Mouse (Mus musculus): ENCODE data around the gene Wscd1. TPM values are rescaled to one million over a fixed set of nuclear protein-coding genes. Genes with fewer than 3 reads are reported as not detected.

The Wscd1 gene
- polyA plus RNA-seq, 1 experiment from 2014 or later, result 7.1 TPM

DNA sequence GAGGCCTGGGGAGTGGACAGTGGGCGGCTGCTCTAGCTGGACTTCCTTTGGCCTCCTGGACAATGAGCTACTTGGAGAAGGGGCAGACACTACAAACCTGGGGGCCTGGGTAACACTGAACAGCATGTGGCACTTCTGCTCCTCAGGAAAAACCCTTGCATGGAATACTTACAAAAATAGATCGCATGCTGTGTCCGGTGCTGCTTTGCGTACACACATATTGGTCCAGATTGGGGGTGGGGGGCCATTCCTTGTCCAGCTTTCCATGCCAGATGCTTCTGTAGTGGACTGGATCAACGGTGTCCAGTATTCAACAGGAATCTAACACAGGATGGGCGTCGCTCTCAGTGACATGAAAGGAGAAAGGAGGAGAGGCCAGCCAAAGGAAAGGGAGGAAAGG, 2.0 kb upstream of the Wscd1 start:
- Histone ChIP-seq H3K27ac (ENCODE audit: low read depth) (no peak overlapping the region; the same call in 1 of the 2 replicates), H3K4me2 (no peak overlapping the region), H3K4me1 (ENCODE audit: insufficient read depth) (no peaks in the 10 kb centered on the region), H3K9ac (no peak overlapping the region), H3K9me3 (ENCODE audit: low read depth, low read length) (no peaks in the 10 kb centered on the region), H3K36me3 (ENCODE audit: insufficient read depth) (no peaks in the 10 kb centered on the region), H3K27me3 (ENCODE audit: insufficient read depth, low read length) (peaks cover 31% of the 10 kb centered on the region), H3K4me3 (ENCODE audit: low read depth, low read length) (no peak overlapping the region)
- no peak for TF ChIP-seq CTCF (IDR thresholded peaks at IDR 0.05; ENCODE audit: low read depth)
- WGBS, result 72% methylated on average over 7 of the region's 7 CpGs
- ATAC-seq (ENCODE audit: insufficient read depth), result no peak
- peak; percentile 9 for DNase-seq

GRCm38 (mm10) chr11:71750534-71751173, 934 bp downstream of the Wscd1 start:
- peaks cover 34% of the 10 kb centered on the region for H3K27me3 ChIP-seq (ENCODE audit: insufficient read depth, low read length)
- peak; percentile 75; the same call in 1 of the 2 replicates for ATAC-seq (ENCODE audit: insufficient read depth)
- 2% methylated on average over 60 of the region's 60 CpGs for WGBS

DNA sequence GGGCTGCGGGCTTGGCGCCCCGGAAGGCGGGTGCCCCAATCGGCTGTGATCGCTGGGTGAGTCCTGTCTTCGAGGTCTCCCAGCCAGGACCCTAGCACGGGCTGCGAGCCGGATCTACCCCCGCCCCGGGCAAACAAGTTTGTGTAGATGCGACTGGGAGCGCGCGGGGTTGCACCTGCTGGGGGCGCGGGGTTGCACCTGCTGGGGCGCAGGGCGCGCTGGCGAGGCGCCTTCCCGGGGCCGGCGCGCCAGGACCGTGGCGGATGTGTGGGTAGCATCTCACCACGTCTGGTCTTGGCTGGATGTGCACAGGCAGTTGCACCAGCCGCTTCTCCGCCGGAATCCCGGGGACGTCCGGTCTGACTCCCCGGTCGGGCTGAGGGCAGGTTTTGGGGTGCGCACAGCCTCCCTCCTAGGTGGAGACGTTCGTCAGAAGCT, 1.5 kb downstream of the Wscd1 start:
- peak; percentile 39 for ATAC-seq (ENCODE audit: insufficient read depth)
- TF ChIP-seq CTCF (IDR thresholded peaks at IDR 0.05; ENCODE audit: low read depth), result no peak
- H3K9me3 ChIP-seq (ENCODE audit: low read depth, low read length), result no peaks in the 10 kb centered on the region

More at GRCm38 (mm10) chr11:71750534-71751173, 934 bp downstream of the Wscd1 start:
- H3K4me2 ChIP-seq, result peak overlapping the region; percentile 79
- peak overlapping the region; percentile 51 for H3K9ac ChIP-seq
- peak overlapping the region; percentile 49 for H3K4me3 ChIP-seq (ENCODE audit: low read depth, low read length)
- no peak overlapping the region for H3K27ac ChIP-seq (ENCODE audit: low read depth)
- DNase-seq, result peak; percentile 54
- no peaks in the 10 kb centered on the region for H3K36me3 ChIP-seq (ENCODE audit: insufficient read depth)
- no peaks in the 10 kb centered on the region for H3K9me3 ChIP-seq (ENCODE audit: low read depth, low read length)
- H3K4me1 ChIP-seq (ENCODE audit: insufficient read depth), result no peaks in the 10 kb centered on the region
- no peak for TF ChIP-seq CTCF (IDR thresholded peaks at IDR 0.05; ENCODE audit: low read depth)

DNA sequence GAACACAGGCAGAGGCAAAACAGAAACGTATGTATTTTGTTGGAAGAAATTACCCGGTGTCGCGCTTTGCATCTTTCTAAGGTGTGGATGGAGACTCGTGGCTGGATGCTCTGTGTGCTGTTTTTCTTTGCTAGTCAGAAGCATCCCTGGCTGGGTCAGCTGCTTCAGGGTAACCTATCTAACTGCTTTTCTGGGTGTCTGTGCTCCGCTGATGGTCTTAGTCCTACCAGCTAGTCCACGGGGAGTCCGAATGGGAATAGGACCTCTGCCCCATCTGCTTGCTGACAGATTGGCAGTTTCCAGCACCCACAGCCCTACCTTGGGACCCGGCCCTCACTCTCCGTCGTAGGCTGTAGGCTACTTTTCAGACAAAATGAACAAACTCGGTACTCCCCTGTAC, 2.0 kb downstream of the Wscd1 start:
- no peak for DNase-seq
- no peak for TF ChIP-seq CTCF (IDR thresholded peaks at IDR 0.05; ENCODE audit: low read depth)
- 0 out of 2 replicates have a peak overlapping the region, but pooled peaks have one; percentile 51 for H3K9ac ChIP-seq
- H3K27me3 ChIP-seq (ENCODE audit: insufficient read depth, low read length), result peaks cover 34% of the 10 kb centered on the region
- H3K4me1 ChIP-seq (ENCODE audit: insufficient read depth), result no peaks in the 10 kb centered on the region
- WGBS, result 37% methylated on average over 12 of the region's 12 CpGs
- ATAC-seq (ENCODE audit: insufficient read depth), result no peak
- peak overlapping the region; percentile 49 for H3K4me3 ChIP-seq (ENCODE audit: low read depth, low read length)
- H3K27ac ChIP-seq (ENCODE audit: low read depth), result no peak overlapping the region
- H3K4me2 ChIP-seq, result peak overlapping the region; percentile 79
- no peaks in the 10 kb centered on the region for H3K9me3 ChIP-seq (ENCODE audit: low read depth, low read length)
- H3K36me3 ChIP-seq (ENCODE audit: insufficient read depth), result no peaks in the 10 kb centered on the region

More for the DNA sequence above, 1.5 kb downstream of the Wscd1 start:
- H3K36me3 ChIP-seq (ENCODE audit: insufficient read depth), result no peaks in the 10 kb centered on the region
- 1% methylated on average over 41 of the region's 41 CpGs for WGBS
- no peak for DNase-seq
- H3K4me2 ChIP-seq, result peak overlapping the region; percentile 79
- H3K27ac ChIP-seq (ENCODE audit: low read depth), result no peak overlapping the region
- peak overlapping the region; percentile 51 for H3K9ac ChIP-seq
- peaks cover 34% of the 10 kb centered on the region for H3K27me3 ChIP-seq (ENCODE audit: insufficient read depth, low read length)
- peak overlapping the region; percentile 49 for H3K4me3 ChIP-seq (ENCODE audit: low read depth, low read length)
- no peaks in the 10 kb centered on the region for H3K4me1 ChIP-seq (ENCODE audit: insufficient read depth)

DNA sequence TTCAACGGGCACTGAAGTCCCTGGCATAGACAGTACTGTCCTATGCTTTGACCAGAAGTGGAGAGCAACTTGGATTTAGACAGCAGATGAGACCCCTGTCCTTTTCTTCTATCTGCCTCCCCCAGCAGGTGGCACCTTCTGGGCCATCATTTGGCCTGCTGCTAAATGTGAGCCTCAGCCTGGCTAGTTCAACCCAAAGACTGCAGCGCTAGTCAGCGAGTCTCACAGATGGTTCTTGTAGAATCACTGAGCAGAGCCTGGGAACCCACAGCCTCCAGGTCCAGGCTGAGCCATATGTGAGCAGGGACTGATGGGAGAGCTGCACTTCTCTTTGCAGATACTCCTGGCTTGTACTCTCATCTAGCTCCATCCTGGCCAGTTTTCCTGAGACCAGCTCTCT, 2.9 kb downstream of the Wscd1 start:
- H3K9me3 ChIP-seq (ENCODE audit: low read depth, low read length), result no peaks in the 10 kb centered on the region
- peaks cover 34% of the 10 kb centered on the region for H3K27me3 ChIP-seq (ENCODE audit: insufficient read depth, low read length)
- ATAC-seq (ENCODE audit: insufficient read depth) (no peak), DNase-seq (no peak)
- H3K36me3 ChIP-seq (ENCODE audit: insufficient read depth), result no peaks in the 10 kb centered on the region
- 76% methylated on average over 3 of the region's 3 CpGs for WGBS
- no peak for TF ChIP-seq CTCF (IDR thresholded peaks at IDR 0.05; ENCODE audit: low read depth)
- no peak overlapping the region for H3K27ac ChIP-seq (ENCODE audit: low read depth)
- H3K4me1 ChIP-seq (ENCODE audit: insufficient read depth), result no peaks in the 10 kb centered on the region
- H3K4me2 ChIP-seq, result no peak overlapping the region
- H3K4me3 ChIP-seq (ENCODE audit: low read depth, low read length), result no peak overlapping the region
- H3K9ac ChIP-seq, result no peak overlapping the region

DNA sequence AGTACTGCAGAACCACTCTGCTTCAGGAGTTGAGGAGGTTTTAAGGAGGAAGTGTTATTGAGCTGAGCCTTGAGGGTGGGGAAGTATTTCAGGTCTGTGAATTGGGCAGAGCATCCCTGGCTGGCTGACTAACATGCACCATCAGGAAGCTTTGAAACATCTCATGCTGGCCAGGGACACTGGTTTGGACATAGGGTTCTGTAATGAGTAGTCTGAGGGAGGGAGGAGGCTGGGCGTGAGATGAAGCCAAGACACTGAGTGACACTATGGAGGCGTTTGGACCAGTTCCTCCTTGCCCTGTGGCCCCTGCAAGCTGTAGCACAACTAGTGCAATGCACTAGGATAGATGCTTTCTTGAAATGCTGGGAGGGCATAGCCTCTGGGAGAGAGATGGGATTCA, 5.4 kb downstream of the Wscd1 start:
- no peak overlapping the region for H3K27ac ChIP-seq (ENCODE audit: low read depth)
- 45% methylated on average over 2 of the region's 2 CpGs for WGBS
- no peak overlapping the region for H3K4me2 ChIP-seq
- H3K9me3 ChIP-seq (ENCODE audit: low read depth, low read length), result no peaks in the 10 kb centered on the region
- H3K4me3 ChIP-seq (ENCODE audit: low read depth, low read length), result no peak overlapping the region
- DNase-seq (no peak), ATAC-seq (ENCODE audit: insufficient read depth) (no peak)
- H3K9ac ChIP-seq, result no peak overlapping the region
- no peaks in the 10 kb centered on the region for H3K4me1 ChIP-seq (ENCODE audit: insufficient read depth)
- H3K27me3 ChIP-seq (ENCODE audit: insufficient read depth, low read length), result peaks cover 29% of the 10 kb centered on the region
- no peaks in the 10 kb centered on the region for H3K36me3 ChIP-seq (ENCODE audit: insufficient read depth)
- TF ChIP-seq CTCF (IDR thresholded peaks at IDR 0.05; ENCODE audit: low read depth), result no peak

DNA sequence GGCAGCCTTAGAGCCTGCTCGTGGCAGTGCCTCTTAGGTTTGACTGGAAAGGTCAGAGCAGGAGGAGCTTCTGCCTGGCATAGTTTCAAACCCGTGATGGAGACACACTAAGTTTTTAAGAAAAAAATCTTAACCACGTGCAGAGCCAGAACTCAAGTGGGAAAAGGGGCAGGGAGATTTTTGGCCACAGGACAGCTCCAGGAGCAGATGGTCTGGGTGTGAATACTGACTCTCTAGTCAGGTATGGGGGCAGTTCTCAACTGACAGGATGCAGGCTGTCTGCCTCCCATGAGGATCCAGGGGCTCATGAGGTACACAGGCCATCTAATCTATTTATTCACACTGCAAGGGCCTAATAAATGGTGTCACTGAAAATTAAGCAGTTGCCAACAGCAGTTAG, 6.6 kb downstream of the Wscd1 start:
- no peak for TF ChIP-seq CTCF (IDR thresholded peaks at IDR 0.05; ENCODE audit: low read depth)
- H3K4me1 ChIP-seq (ENCODE audit: insufficient read depth), result no peaks in the 10 kb centered on the region
- H3K9me3 ChIP-seq (ENCODE audit: low read depth, low read length), result no peaks in the 10 kb centered on the region
- 26% methylated on average over 3 of the region's 3 CpGs for WGBS
- no peak overlapping the region for H3K27ac ChIP-seq (ENCODE audit: low read depth)
- no peak overlapping the region for H3K4me3 ChIP-seq (ENCODE audit: low read depth, low read length)
- H3K9ac ChIP-seq, result no peak overlapping the region
- peaks cover 17% of the 10 kb centered on the region for H3K27me3 ChIP-seq (ENCODE audit: insufficient read depth, low read length)
- no peak for ATAC-seq (ENCODE audit: insufficient read depth)
- no peaks in the 10 kb centered on the region for H3K36me3 ChIP-seq (ENCODE audit: insufficient read depth)
- no peak for DNase-seq
- no peak overlapping the region for H3K4me2 ChIP-seq
